Mouse (Mus musculus) erythroblast, embryonic 14.5 days (primary cell): ENCODE measurements around the gene Chd3.

Experiments
- GATA1 ChIP-seq: IDR thresholded peaks from 2 replicates; pipeline ENCODE4 v1.6.1; 2012; ENCODE audit warnings: low read length, inconsistent platforms, mixed read lengths
- TAL1 ChIP-seq: IDR thresholded peaks from 3 replicates; pipeline ENCODE4 v1.6.1; 2012; ENCODE audit warnings: low read length, inconsistent platforms, mixed read lengths

DNA sequence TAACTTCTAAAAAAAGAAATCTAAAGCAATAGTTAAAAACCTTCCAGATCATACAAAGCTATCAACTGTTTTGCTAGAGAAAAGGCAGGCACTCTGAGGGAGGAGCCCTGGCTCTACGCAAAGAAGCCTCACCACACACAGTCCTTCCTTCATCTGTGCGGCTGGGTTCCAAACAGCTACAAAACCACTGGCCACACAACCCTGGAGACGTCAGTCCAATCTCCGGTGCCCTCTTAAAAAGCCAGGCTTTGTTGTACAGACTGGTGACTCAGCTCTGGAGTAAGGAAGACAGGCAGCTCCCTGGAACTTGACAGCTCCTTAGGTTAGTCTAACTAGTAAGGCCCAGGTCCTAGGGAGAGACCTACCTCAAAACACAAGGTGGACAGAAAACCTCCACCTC is 6.4 kb upstream of the Chd3 start:
- TF ChIP-seq TAL1 (no peak), GATA1 (no peak)
